Mouse (Mus musculus) bone marrow, adult 2 months (tissue): ENCODE results near the gene Slc24a3.

ENCODE experiments used
- CTCF ChIP-seq: fragments of 200-500 bp; IDR thresholded peaks from 2 replicates; pipeline ENCODE4 v1.5.1; 2011; ENCODE audit warnings: low read length, control low read depth; ENCODE audit not compliant: control insufficient read depth, insufficient read depth
- POLR2A ChIP-seq: fragments of 200-500 bp; IDR thresholded peaks from 2 replicates; pipeline ENCODE4 v1.6.1; 2011; ENCODE audit warnings: low read depth, mild to moderate bottlenecking, control low read depth, low read length, borderline replicate concordance; ENCODE audit not compliant: control insufficient read depth

DNA sequence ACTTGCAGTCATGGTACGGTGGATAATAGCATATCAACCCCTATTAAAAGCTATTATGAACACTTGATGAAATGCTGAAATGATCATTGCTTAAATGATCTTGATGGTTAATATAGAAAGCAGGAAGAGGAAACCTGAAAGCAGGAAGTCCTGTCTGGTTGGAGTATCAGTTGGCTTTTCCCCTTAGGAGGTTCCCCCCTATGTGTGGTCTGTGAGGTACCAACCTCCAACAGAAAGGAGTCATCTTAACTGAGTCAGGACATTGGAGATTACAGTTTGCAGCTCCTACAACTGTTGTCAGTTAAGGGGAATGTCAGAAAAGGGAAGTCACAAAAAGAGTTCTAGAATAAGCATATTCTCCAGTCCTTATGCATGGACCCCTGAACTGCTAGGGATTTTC, 266.5 kb downstream of the Slc24a3 start:
- TF ChIP-seq POLR2A (no peak), CTCF (no peak)
